Mouse (Mus musculus): Measurements from ENCODE around the gene Dlx1. TPM values are rescaled to one million over a fixed set of nuclear protein-coding genes. Genes with fewer than 3 reads are reported as not detected.
A peak's percentile ranks its signal among the peaks of the same experiment; 100 is the strongest.

The Dlx1 gene
- polyA plus RNA-seq, 1 experiment from 2014 or later = 37.2 TPM

DNA sequence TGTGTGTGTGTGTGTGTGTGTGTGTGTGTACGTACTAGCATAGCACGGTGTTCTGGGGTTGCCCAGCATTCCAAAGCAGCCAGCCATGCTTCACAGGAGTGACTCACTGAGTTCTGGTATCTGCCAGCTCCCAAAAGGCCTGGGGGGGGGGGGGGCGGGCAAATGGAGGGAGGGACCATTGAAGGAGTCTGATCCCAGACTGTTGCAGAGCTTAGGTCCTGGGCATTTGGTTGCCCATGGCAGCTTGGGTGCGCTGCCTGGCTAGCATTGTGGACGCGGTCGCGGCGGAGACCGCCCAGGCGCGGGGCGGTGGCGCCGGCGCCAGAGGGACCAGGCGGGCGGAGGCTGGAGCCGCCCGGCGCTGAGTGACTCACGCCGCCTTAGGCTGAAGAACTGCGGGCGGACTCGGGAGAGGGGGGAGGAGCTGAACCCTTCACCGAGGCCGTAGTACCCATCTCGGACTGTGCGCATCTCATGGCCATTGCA lies 14.9 kb downstream of the Dlx1 start:
- H3K4me2 ChIP-seq (replicated peaks) = peak overlapping the region; percentile 32
- H3K9ac ChIP-seq (replicated peaks) = no peak overlapping the region; the same call in 1 of the 2 replicates
- H3K4me3 ChIP-seq = peak overlapping the region; percentile 29
- H3K27ac ChIP-seq (replicated peaks) = peak overlapping the region; percentile 42
- no peaks in the 10 kb centered on the region for H3K9me3 ChIP-seq
- H3K36me3 ChIP-seq = no peaks in the 10 kb centered on the region
- H3K27me3 ChIP-seq = peaks cover 90% of the 10 kb centered on the region
- 0% methylated on average over 28 of the region's 30 CpGs for WGBS
- H3K4me1 ChIP-seq = peaks cover 55% of the 10 kb centered on the region
- ATAC-seq (ENCODE audit: low FRiP score, low read depth) = peak; percentile 17; the same call in 1 of the 2 replicates

GRCm38 (mm10) chr2:71543531-71543930 lies 15.6 kb downstream of the Dlx1 start:
- Histone ChIP-seq H3K4me3 (peak overlapping the region; percentile 56), H3K9me3 (no peaks in the 10 kb centered on the region), H3K4me2 (replicated peaks) (no peak overlapping the region), H3K27me3 (peaks cover 91% of the 10 kb centered on the region), H3K4me1 (peaks cover 55% of the 10 kb centered on the region), H3K9ac (replicated peaks) (no peak overlapping the region), H3K36me3 (no peaks in the 10 kb centered on the region), H3K27ac (replicated peaks) (no peak overlapping the region)
- ATAC-seq (ENCODE audit: low FRiP score, low read depth) = no peak
- 1% methylated on average over 9 of the region's 9 CpGs for WGBS

DNA sequence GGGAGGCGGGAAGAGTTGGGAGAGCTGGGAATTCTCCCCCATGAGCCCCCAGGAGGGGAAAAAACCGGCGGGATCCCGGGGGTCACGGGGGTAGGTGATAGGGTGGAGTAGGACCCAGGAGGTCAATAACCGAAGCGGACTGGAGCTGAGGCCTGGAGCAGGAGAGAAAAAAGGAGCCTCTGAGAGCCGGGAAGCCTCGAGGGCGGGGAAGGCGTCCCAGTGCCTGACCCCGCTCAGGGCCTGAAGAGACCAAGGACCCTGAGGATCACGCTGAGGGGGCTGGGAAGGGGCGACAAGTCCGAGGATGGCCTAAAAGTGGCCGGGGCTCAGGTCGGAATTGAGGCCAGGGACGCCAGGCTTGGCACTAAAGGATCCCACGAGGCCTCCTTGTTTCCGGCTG lies 16.0 kb downstream of the Dlx1 start:
- H3K4me3 ChIP-seq = peak overlapping the region; percentile 56
- 0 out of 2 replicates have a peak overlapping the region, but pooled peaks have one; percentile 15 for H3K27ac ChIP-seq (replicated peaks)
- no peaks in the 10 kb centered on the region for H3K36me3 ChIP-seq
- WGBS = 0% methylated on average over 20 of the region's 20 CpGs
- no peaks in the 10 kb centered on the region for H3K9me3 ChIP-seq
- H3K4me2 ChIP-seq (replicated peaks) = peak overlapping the region; percentile 98; the same call in 1 of the 2 replicates
- no peak for ATAC-seq (ENCODE audit: low FRiP score, low read depth)
- peaks cover 91% of the 10 kb centered on the region for H3K27me3 ChIP-seq
- peak overlapping the region; percentile 21; the same call in 1 of the 2 replicates for H3K9ac ChIP-seq (replicated peaks)
- peaks cover 54% of the 10 kb centered on the region for H3K4me1 ChIP-seq

GRCm38 (mm10) chr2:71544391-71545285 lies 16.7 kb downstream of the Dlx1 start:
- ATAC-seq (ENCODE audit: low FRiP score, low read depth) = no peak
- Histone ChIP-seq H3K36me3 (no peaks in the 10 kb centered on the region), H3K4me3 (peak overlapping the region; percentile 56), H3K4me2 (replicated peaks) (peak overlapping the region; percentile 98), H3K4me1 (peaks cover 48% of the 10 kb centered on the region), H3K9me3 (no peaks in the 10 kb centered on the region), H3K27ac (replicated peaks) (0 out of 2 replicates have a peak overlapping the region, but pooled peaks have one; percentile 15), H3K9ac (replicated peaks) (peak overlapping the region; percentile 21; the same call in 1 of the 2 replicates), H3K27me3 (peaks cover 91% of the 10 kb centered on the region)
- under 1% methylated on average over 61 of the region's 61 CpGs for WGBS

DNA sequence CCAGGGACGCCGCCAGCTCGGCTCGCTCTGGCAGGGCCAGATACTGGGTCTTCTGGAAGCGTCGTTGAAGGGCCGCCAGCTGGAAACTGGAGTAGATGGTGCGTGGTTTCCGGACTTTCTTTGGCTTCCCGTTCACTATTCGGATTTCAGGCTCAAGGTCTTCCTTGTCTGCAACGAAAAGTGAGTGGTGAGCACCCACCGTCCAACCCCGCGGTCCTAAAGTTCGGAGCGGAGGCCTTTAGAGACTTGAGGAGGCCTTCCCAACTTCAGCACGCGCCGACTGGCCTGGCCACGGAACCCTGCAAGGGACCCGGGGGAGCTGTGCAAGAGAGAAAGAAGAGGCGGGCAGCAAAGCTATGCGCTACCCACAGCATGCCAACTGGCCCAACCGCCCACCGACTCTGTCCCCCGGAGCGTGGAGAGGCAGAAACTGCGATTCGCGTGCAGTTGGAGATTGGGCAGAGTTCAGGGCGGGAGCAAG lies 17.5 kb downstream of the Dlx1 start:
- H3K9me3 ChIP-seq = no peaks in the 10 kb centered on the region
- no peak for ATAC-seq (ENCODE audit: low FRiP score, low read depth)
- peak overlapping the region; percentile 50; the same call in 1 of the 2 replicates for H3K9ac ChIP-seq (replicated peaks)
- WGBS = under 1% methylated on average over 32 of the region's 32 CpGs
- H3K36me3 ChIP-seq = no peaks in the 10 kb centered on the region
- peaks cover 91% of the 10 kb centered on the region for H3K27me3 ChIP-seq
- H3K4me2 ChIP-seq (replicated peaks) = peak overlapping the region; percentile 98
- peak overlapping the region; percentile 56 for H3K4me3 ChIP-seq
- peaks cover 43% of the 10 kb centered on the region for H3K4me1 ChIP-seq
- H3K27ac ChIP-seq (replicated peaks) = peak overlapping the region; percentile 63

DNA sequence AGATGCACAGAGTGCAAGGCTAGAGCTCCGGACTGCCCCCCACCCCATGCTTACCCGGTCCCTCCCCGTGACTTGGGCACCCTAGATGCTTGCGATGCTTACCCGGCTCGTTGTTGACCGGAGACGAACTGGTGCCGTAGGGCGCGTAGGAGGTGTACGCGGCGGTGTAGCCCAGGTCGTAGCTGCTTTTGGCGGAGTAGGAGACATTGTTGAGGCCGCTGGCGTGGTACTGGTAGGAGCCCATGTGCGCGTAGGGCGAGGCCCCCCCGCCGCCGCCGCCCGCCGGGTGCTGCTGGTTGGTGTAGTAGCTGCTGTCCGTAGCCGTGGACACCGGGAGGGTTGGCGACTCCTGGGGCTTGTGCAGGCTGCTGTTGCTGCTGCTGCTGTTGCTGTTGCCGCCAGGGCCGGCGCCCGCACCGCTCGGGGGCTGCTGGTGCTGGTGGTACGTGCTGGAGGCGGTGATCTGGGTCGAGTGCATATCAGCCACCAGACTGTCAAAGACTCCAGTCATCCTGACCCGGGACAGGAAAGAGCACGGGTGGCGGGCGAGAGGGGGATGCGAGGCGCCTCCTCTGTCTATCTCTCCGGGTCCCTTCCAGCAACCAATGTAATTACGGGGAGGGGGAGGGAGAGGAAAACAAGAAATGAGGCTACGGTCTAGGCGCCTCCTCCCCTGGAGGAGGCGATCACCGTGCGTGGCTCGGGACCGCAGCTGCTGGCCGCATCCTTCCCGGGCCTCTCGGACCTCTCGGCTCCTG lies 18.1 kb downstream of the Dlx1 start:
- H3K36me3 ChIP-seq = no peaks in the 10 kb centered on the region
- ATAC-seq (ENCODE audit: low FRiP score, low read depth) = peak; percentile 68
- WGBS = under 1% methylated on average over 59 of the region's 59 CpGs
- H3K27me3 ChIP-seq = peaks cover 91% of the 10 kb centered on the region
- H3K27ac ChIP-seq (replicated peaks) = peak overlapping the region; percentile 63
- H3K4me3 ChIP-seq = peak overlapping the region; percentile 56
- peak overlapping the region; percentile 50 for H3K9ac ChIP-seq (replicated peaks)
- H3K4me2 ChIP-seq (replicated peaks) = peak overlapping the region; percentile 98
- peaks cover 37% of the 10 kb centered on the region for H3K4me1 ChIP-seq
- no peaks in the 10 kb centered on the region for H3K9me3 ChIP-seq

GRCm38 (mm10) chr2:71546640-71547071 lies 18.7 kb downstream of the Dlx1 start, which contains the start of gene Dlx2:
Gene Dlx2, minus strand, starts transcription at chr2:71546754.
- H3K4me1 ChIP-seq = peaks cover 38% of the 10 kb centered on the region
- ATAC-seq (ENCODE audit: low FRiP score, low read depth) = peak; percentile 84
- WGBS = under 1% methylated on average over 37 of the region's 37 CpGs

DNA sequence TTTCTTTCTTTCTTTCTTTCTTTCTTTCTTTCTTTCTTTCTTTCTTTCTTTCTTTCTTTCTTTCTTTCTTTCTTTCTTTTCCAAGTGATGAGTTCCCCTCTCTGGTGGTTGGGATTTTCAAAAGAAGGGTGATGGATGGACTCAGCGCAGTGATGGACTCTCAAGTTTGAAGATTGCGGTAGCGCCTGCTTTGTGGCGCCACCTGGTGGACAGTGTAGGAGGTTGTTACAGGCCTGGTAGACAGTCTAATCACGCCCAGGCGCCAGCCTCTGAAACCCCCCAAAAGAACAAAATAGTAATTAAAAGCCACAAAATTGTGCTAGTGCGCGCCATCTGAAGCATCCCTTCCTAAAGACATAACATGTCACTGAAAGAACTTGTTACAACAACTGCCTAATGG lies 19.9 kb downstream of the Dlx1 start:
- ATAC-seq (ENCODE audit: low FRiP score, low read depth) = no peak
- no peak overlapping the region for H3K27ac ChIP-seq (replicated peaks)

More at GRCm38 (mm10) chr2:71546640-71547071, 18.7 kb downstream of the Dlx1 start, which contains the start of gene Dlx2:
- no peaks in the 10 kb centered on the region for H3K9me3 ChIP-seq
- H3K27ac ChIP-seq (replicated peaks) = peak within 1 kb of the TSS; percentile 63
- H3K9ac ChIP-seq (replicated peaks) = peak within 1 kb of the TSS; percentile 50
- H3K36me3 ChIP-seq = no peaks in the 10 kb centered on the region
- H3K27me3 ChIP-seq = peaks cover 91% of the 10 kb centered on the region
- peak within 1 kb of the TSS; percentile 56 for H3K4me3 ChIP-seq
- peak within 1 kb of the TSS; percentile 98 for H3K4me2 ChIP-seq (replicated peaks)

DNA sequence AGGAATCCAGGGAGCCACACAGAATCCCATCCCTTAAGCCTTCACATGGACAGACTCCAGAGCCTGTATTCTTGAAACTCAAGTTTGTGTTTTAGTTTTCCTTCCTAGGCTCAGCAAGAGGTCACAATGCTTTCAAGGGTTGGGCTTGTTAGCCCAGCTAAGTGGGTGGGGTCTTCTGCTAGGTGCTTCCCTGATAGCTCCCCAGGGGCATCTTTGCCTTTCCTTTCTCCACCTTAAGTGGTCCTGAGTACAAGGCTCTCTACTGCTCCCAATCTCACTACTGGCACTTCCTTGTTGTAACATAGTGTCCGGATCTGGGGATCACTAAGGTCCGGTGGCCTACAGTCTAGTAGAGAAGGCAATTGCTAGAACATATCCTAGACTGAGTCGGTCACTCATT lies 22.4 kb downstream of the Dlx1 start:
- H3K27me3 ChIP-seq = peaks cover 88% of the 10 kb centered on the region
- peaks cover 28% of the 10 kb centered on the region for H3K4me1 ChIP-seq
- no peaks in the 10 kb centered on the region for H3K36me3 ChIP-seq
- ATAC-seq (ENCODE audit: low FRiP score, low read depth) = no peak
- 30% methylated on average over 3 of the region's 3 CpGs for WGBS
- H3K9ac ChIP-seq (replicated peaks) = no peak overlapping the region
- H3K4me3 ChIP-seq = no peak overlapping the region
- no peak overlapping the region for H3K4me2 ChIP-seq (replicated peaks)
- H3K27ac ChIP-seq (replicated peaks) = no peak overlapping the region
- H3K9me3 ChIP-seq = no peaks in the 10 kb centered on the region

More for the DNA sequence above, 19.9 kb downstream of the Dlx1 start:
- peaks cover 91% of the 10 kb centered on the region for H3K27me3 ChIP-seq
- no peaks in the 10 kb centered on the region for H3K9me3 ChIP-seq
- no peak overlapping the region for H3K4me3 ChIP-seq
- 1% methylated on average over 8 of the region's 8 CpGs for WGBS
- no peak overlapping the region for H3K4me2 ChIP-seq (replicated peaks)
- H3K9ac ChIP-seq (replicated peaks) = no peak overlapping the region
- peaks cover 40% of the 10 kb centered on the region for H3K4me1 ChIP-seq
- no peaks in the 10 kb centered on the region for H3K36me3 ChIP-seq

DNA sequence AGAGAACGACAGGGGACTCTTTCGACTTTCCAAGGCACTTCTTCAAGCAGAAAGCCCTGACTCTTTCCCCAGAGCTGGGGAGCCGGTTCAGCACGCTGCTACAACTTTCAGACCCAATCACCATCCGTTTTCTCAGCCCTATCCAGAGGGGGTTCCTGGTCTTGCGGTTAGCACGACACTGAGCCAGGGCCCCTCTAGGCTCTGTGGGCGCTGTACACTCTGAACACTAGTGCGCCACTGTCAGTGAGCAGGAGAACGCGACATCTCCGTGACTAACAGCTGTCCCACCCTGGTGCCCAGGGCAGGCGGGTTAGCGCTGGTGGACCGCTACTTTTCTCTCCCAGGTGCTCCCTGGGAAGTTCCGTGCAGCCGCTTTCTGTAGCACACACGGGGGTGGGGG lies 23.8 kb downstream of the Dlx1 start:
- Histone ChIP-seq H3K36me3 (no peaks in the 10 kb centered on the region), H3K9ac (replicated peaks) (no peak overlapping the region), H3K27me3 (peaks cover 74% of the 10 kb centered on the region), H3K4me3 (peak overlapping the region; percentile 2; the same call in 1 of the 2 replicates), H3K27ac (replicated peaks) (no peak overlapping the region), H3K4me1 (peaks cover 15% of the 10 kb centered on the region), H3K4me2 (replicated peaks) (0 out of 2 replicates have a peak overlapping the region, but pooled peaks have one; percentile 12), H3K9me3 (no peaks in the 10 kb centered on the region)
- 1% methylated on average over 18 of the region's 18 CpGs for WGBS
- no peak for ATAC-seq (ENCODE audit: low FRiP score, low read depth)

DNA sequence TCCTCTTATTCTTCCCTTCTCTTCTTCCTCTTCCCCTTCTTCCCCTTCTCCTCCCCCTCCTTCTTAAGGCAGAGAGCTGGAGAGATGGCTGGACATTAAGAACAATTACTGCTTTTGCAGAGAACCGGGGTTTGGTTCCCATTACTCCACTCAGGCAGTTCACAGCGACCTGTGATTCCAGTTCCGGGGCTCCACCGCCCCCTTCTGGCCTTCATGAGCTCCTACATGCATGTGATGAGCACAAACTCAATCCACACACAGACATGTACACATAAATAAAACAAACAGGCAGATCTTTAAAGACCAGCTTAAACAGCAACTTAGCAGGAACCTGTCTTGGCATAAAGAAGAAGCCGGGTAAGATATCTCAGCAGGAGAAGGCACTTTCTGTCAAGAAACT lies 28.2 kb downstream of the Dlx1 start:
- 60% methylated on average over 5 of the region's 5 CpGs for WGBS
- Histone ChIP-seq H3K27ac (replicated peaks) (no peak overlapping the region), H3K36me3 (no peaks in the 10 kb centered on the region), H3K9me3 (no peaks in the 10 kb centered on the region), H3K9ac (replicated peaks) (no peak overlapping the region), H3K4me1 (peaks cover 11% of the 10 kb centered on the region), H3K27me3 (peaks cover 35% of the 10 kb centered on the region), H3K4me2 (replicated peaks) (no peak overlapping the region), H3K4me3 (no peak overlapping the region)
- no peak for ATAC-seq (ENCODE audit: low FRiP score, low read depth)

Measured in midbrain, embryonic 12.5 days (tissue).